Mouse (Mus musculus) forebrain, embryonic 14.5 days (tissue): ENCODE data around the gene Ccdc130. TPM values are rescaled to one million over a fixed set of nuclear protein-coding genes. Genes with fewer than 3 reads are reported as not detected.

Experiments used
- ATAC-seq: fragments of 200-750 bp; cut with Nextera tagmentation; 2 replicates; pipeline ENCODE4 v1.8.0; 2017; ENCODE audit warnings: mild to moderate bottlenecking, moderate library complexity
- DNase-seq: peaks from one replicate; pipeline ENCODE4 v3.0.0-alpha.2; 2015; ENCODE audit warnings: low spot score
- H3K27ac ChIP-seq: fragments of 300-500 bp; sonication (generic); 2 replicates; pipeline ENCODE4 v1.5.1; 2014; ENCODE audit warnings: low read depth, mild to moderate bottlenecking, control low read depth, low read length, moderate library complexity
- H3K27me3 ChIP-seq: fragments of 300-500 bp; sonication (generic); replicated peaks from 2 replicates; pipeline ENCODE4 v1.6.1; 2014; ENCODE audit warnings: low read length, control low read depth, mixed read lengths; ENCODE audit not compliant: control insufficient read depth, insufficient read depth
- H3K36me3 ChIP-seq: fragments of 300-500 bp; sonication (generic); 2 replicates; pipeline ENCODE4 v1.6.1; 2014; ENCODE audit warnings: low read length, control low read depth; ENCODE audit not compliant: control insufficient read depth, insufficient read depth
- H3K4me1 ChIP-seq: fragments of 300-500 bp; sonication (generic); 2 replicates; pipeline ENCODE4 v1.6.1; 2014; ENCODE audit warnings: antibody characterized with exemption, low read length, control low read depth; ENCODE audit not compliant: control insufficient read depth, insufficient read depth
- H3K4me2 ChIP-seq: fragments of 300-500 bp; sonication (generic); 2 replicates; pipeline ENCODE4 v1.6.1; 2014; ENCODE audit warnings: mild to moderate bottlenecking, control low read depth, low read length
- H3K4me3 ChIP-seq: fragments of 300-500 bp; sonication (generic); 2 replicates; pipeline ENCODE4 v1.5.1; 2014; ENCODE audit warnings: low read depth, low read length, control low read depth
- H3K9ac ChIP-seq: fragments of 300-500 bp; sonication (generic); 2 replicates; pipeline ENCODE4 v1.6.1; 2014; ENCODE audit warnings: mild to moderate bottlenecking, low read length, control low read depth, moderate library complexity
- H3K9me3 ChIP-seq: fragments of 300-500 bp; sonication (generic); replicated peaks from 2 replicates; pipeline ENCODE4 v1.6.1; 2016; ENCODE audit warnings: low read length, control low read depth, mixed read lengths; ENCODE audit not compliant: control insufficient read depth
- WGBS: fragments of 180-500 bp; shearing (Covaris S2); extraction: QIAGEN DNeasy Blood & Tissue Kit; methylation state at CpG from one replicate; pipeline ENCODE4 v1.1.7; 2014; 5-methylcytosine and 5-hydroxymethylcytosine counted together
- microRNA counts: library from miRNA; unstranded; fragments of <30 nt; microRNA quantifications from one replicate; lab custom pipeline; 2016
- microRNA-seq: library from miRNA; unstranded; fragments of <30 nt; microRNA quantifications from one replicate; pipeline ENCODE4, GENCODE M21; 2016
- polyA plus RNA-seq: library from polyadenylated mRNA; unstranded; fragments of >200 nt; fragmentation: Nextera tagmentation; extraction: Ambion mirVana; gene quantifications from 2 replicates; pipeline ENCODE4 v1.2.1, GENCODE M21; 2014

Ccdc130 gene
- polyA plus RNA-seq, 1 experiment from 2014 or later, result 28.9 TPM

DNA sequence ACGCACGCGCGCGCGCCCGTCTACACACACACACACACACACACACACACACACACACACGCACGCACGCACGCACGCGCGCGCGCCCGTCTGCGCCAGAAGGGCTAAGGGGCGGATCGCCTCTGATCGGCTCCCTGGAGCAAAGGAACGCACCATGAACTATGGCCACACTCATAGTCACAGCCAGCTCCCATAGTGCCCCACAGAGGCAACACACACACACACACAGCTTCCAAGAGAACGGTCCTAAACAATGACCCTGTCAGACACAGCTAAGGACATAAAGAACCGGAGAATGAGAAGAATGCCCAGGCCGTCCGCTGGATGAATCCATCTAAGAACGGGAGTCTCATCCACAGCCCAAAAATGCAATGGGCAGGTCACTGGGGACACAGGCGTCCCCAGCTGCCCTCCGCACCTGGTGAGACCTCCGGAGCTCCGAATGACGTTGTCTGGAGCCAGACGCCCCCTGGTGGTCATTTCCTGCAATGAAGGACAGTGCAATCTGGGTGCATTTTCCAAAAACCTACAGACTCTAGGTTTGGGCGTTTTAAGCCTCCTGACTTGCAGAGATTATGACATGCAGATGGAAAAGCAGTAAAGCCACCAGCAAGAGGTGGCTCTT, 59.9 kb downstream of the Ccdc130 start:
- Histone ChIP-seq H3K27me3 (no peaks in the 10 kb centered on the region), H3K9ac (no peak overlapping the region), H3K27ac (no peak overlapping the region), H3K36me3 (peaks cover 63% of the 10 kb centered on the region), H3K9me3 (no peaks in the 10 kb centered on the region), H3K4me2 (peak overlapping the region; percentile 32; the same call in 1 of the 2 replicates), H3K4me1 (peaks cover 10% of the 10 kb centered on the region), H3K4me3 (no peak overlapping the region)
- 54% methylated on average over 34 of the region's 34 CpGs for WGBS
- DNase-seq (peak; percentile 84), ATAC-seq (peak; percentile 66)

- Histone ChIP-seq H3K36me3 (peaks cover 48% of the 10 kb centered on the region), H3K9ac (peak overlapping the region; percentile 37), H3K9me3 (no peaks in the 10 kb centered on the region), H3K27me3 (no peaks in the 10 kb centered on the region), H3K4me2 (no peak overlapping the region), H3K4me1 (peaks cover 14% of the 10 kb centered on the region), H3K4me3 (no peak overlapping the region), H3K27ac (peak overlapping the region; percentile 48; the same call in 1 of the 2 replicates)
- ATAC-seq (peak; percentile 24; the same call in 1 of the 2 replicates), DNase-seq (peak; percentile 41)
- 34% methylated on average over 17 of the region's 17 CpGs for WGBS
Measured at GRCm38 (mm10) chr8:84208381-84209380, 61.5 kb downstream of the Ccdc130 start.

DNA sequence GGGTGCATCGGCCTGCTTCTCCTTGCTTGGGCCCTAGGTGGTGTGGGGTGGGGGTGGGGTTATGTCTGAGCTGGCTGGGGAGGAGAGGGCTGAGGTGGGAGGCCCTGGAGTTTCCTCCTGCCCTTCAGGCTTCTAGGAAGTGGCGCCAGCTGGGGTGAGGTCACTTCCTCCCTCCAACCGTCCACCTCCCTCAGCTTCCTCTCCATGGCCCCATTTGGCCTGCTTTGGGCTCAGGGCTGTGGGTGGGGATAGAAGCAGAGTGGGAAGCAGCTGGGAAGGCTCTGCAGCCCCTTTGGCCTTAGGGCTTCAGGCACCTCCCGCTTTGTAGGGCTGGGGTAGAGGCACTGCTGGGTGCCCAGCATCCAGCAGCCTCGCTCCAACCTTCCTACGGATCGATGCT, 62.4 kb downstream of the Ccdc130 start:
- Histone ChIP-seq H3K9ac (peak overlapping the region; percentile 9; the same call in 1 of the 2 replicates), H3K27ac (peak overlapping the region; percentile 15; the same call in 1 of the 2 replicates), H3K4me1 (peaks cover 21% of the 10 kb centered on the region), H3K4me3 (no peak overlapping the region), H3K9me3 (no peaks in the 10 kb centered on the region), H3K27me3 (no peaks in the 10 kb centered on the region), H3K36me3 (peaks cover 39% of the 10 kb centered on the region), H3K4me2 (no peak overlapping the region)
- no peak for DNase-seq
- no peak for ATAC-seq
- WGBS, result 55% methylated on average over 7 of the region's 7 CpGs

MicroRNAs within 50 kb of the gene (microRNA counts, 519-probe panel; counts per million panel counts)
- microRNA mmu-miR-23a (lab: Ali Mortazavi, UCI), result 4,511 counts per million, percentile 60 among the panel's probes with 10 or more counts
- microRNA mmu-miR-27a (lab: Ali Mortazavi, UCI), result 4,855 counts per million, percentile 72 among the panel's probes with 10 or more counts

Small RNA genes within 50 kb of the gene (microRNA-seq; reads per million reads assigned to microRNA genes)
- gene Mir23a (4,945 reads per million, percentile 92 among the genes with 10 or more reads in this experiment), gene Mir24-2 (not detected), gene Mir27a (46.2 reads per million, percentile 48 among the genes with 10 or more reads in this experiment), gene Mir3074-2 (not detected)

Other genes starting within 250 kb of the Ccdc130 start
- gene Palm3, start 248.9 kb downstream of the Ccdc130 start, polyA plus RNA-seq, result 0.33 and 0.53 TPM in 2 replicates
- 0.19 and 0.70 TPM in 2 replicates for gene Il27ra, start 227.8 kb downstream of the Ccdc130 start, polyA plus RNA-seq
- not detected in 2 replicates for gene Rln3, start 225.4 kb downstream of the Ccdc130 start, polyA plus RNA-seq
- 1.3 and 1.5 TPM in 2 replicates for gene Gm10643, start 205.2 kb downstream of the Ccdc130 start, polyA plus RNA-seq
- gene Rfx1, start 203.5 kb downstream of the Ccdc130 start, polyA plus RNA-seq, result 6.8 and 8.7 TPM in 2 replicates
- gene Dcaf15, start 165.6 kb downstream of the Ccdc130 start, polyA plus RNA-seq, result 15.8 and 17.8 TPM in 2 replicates
- 0.22 and 0.23 TPM in 2 replicates for gene Podnl1, start 144.4 kb downstream of the Ccdc130 start, polyA plus RNA-seq
- 14.7 and 21.7 TPM in 2 replicates for gene Cc2d1a, start 122.4 kb downstream of the Ccdc130 start, polyA plus RNA-seq
- gene 4930432K21Rik, start 122.4 kb downstream of the Ccdc130 start, polyA plus RNA-seq, result 1.7 and 2.3 TPM in 2 replicates
- gene Nanos3, start 85.2 kb downstream of the Ccdc130 start, polyA plus RNA-seq, result 4.5 and 8.3 TPM in 2 replicates
- gene Zswim4, start 33.3 kb downstream of the Ccdc130 start, polyA plus RNA-seq, result 22.6 and 26.9 TPM in 2 replicates
- gene D8Ertd738e, start 20.7 kb downstream of the Ccdc130 start, polyA plus RNA-seq, result 266 and 329 TPM in 2 replicates
- 43.6 and 48.8 TPM in 2 replicates for gene Mri1, start 13.1 kb downstream of the Ccdc130 start, polyA plus RNA-seq
- gene Cacna1a, start 118.1 kb upstream of the Ccdc130 start, polyA plus RNA-seq, result 3.2 and 6.0 TPM in 2 replicates